Mouse (Mus musculus) lung, embryonic 15.5 days (tissue): ENCODE data around the gene Nin. TPM values are rescaled to one million over a fixed set of nuclear protein-coding genes. Genes with fewer than 3 reads are reported as not detected.

ENCODE experiments used
- ATAC-seq: fragments of 200-750 bp; cut with Nextera tagmentation; 2 replicates; pipeline ENCODE4 v1.8.0; 2017; ENCODE audit warnings: moderate number of reproducible peaks, borderline replicate concordance; ENCODE audit not compliant: low FRiP score, low TSS enrichment; ENCODE audit errors: extremely low read depth
- H3K27ac ChIP-seq: fragments of 300-500 bp; sonication (generic); 2 replicates; pipeline ENCODE4 v1.5.1; 2015; ENCODE audit warnings: moderate library complexity, mild to moderate bottlenecking, inconsistent platforms
- H3K27me3 ChIP-seq: fragments of 300-500 bp; sonication (generic); 2 replicates; pipeline ENCODE4 v1.6.1; 2015; ENCODE audit warnings: inconsistent platforms
- H3K36me3 ChIP-seq: fragments of 300-500 bp; sonication (generic); 2 replicates; pipeline ENCODE4 v1.6.1; 2015; ENCODE audit warnings: inconsistent platforms
- H3K4me1 ChIP-seq: fragments of 300-500 bp; sonication (generic); 2 replicates; pipeline ENCODE4 v1.6.1; 2015; ENCODE audit warnings: inconsistent platforms
- H3K4me2 ChIP-seq: fragments of 300-500 bp; sonication (generic); 2 replicates; pipeline ENCODE4 v1.6.1; 2015; ENCODE audit warnings: inconsistent platforms, mild to moderate bottlenecking, moderate library complexity
- H3K4me3 ChIP-seq: fragments of 300-500 bp; sonication (generic); 2 replicates; pipeline ENCODE4 v1.5.1; 2015; ENCODE audit warnings: mild to moderate bottlenecking, inconsistent platforms
- H3K9ac ChIP-seq: fragments of 300-500 bp; sonication (generic); 2 replicates; pipeline ENCODE4 v1.6.1; 2015; ENCODE audit warnings: inconsistent platforms
- H3K9me3 ChIP-seq: fragments of 300-500 bp; sonication (generic); 2 replicates; pipeline ENCODE4 v1.6.1; 2016; ENCODE audit warnings: inconsistent platforms
- WGBS: fragments of 180-500 bp; shearing (Covaris S2); methylation state at CpG from one replicate; pipeline ENCODE4 v1.1.7; 2015; 5-methylcytosine and 5-hydroxymethylcytosine counted together
- polyA plus RNA-seq: library from polyadenylated mRNA; unstranded; fragments of >200 nt; fragmentation: Nextera tagmentation; extraction: Ambion mirVana; gene quantifications from 2 replicates; pipeline ENCODE4 v1.2.1, GENCODE M21; 2015

The Nin gene
- polyA plus RNA-seq, 1 experiment from 2014 or later: 14.6 TPM

DNA sequence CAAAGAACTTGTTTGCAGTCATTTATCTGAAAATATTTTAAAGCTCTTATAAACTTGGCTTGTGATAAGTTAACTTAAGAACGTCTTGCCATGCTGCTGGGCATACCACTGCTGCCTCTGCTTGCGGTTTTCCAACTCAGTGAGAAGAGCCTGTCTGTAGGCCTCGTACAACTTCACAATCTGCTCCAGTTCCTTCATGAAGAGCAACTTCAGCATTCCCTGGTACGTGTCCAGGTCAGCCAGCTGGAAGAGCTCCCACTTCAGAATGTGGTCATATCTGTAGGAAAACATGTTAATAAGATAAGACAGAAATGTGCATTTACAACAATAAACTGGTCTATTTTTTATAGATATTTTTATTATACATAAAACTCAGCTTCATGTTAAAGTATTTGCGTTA lies 147.4 kb downstream of the Nin start:
- Histone ChIP-seq H3K9ac (no peak overlapping the region), H3K27me3 (no peaks in the 10 kb centered on the region), H3K36me3 (peaks cover 74% of the 10 kb centered on the region), H3K9me3 (no peaks in the 10 kb centered on the region), H3K4me3 (no peak overlapping the region), H3K4me2 (no peak overlapping the region), H3K27ac (no peak overlapping the region), H3K4me1 (no peaks in the 10 kb centered on the region)
- 57% methylated on average over 5 of the region's 5 CpGs for WGBS
- ATAC-seq: no peak

DNA sequence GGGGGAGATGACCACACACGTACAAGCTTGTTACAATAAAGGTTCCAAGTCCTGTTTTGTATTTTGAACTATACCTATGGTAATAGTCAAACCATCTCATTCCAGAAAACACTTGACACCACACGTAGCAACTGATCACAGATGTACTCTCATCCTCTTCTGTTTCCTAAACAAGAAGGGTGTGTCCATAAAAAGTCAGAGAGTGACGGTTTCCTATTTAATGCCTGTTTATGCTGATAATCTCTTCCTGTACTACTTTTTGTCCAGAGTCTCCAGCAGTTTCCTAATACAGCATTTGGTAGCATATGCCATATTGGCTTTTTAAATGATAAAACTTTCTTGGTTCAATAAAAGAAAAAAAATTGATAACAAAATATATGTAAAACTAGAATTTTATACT lies 147.9 kb downstream of the Nin start:
- whole genome bisulfite sequencing: 71% methylated on average over 3 of the region's 3 CpGs
- H3K36me3 ChIP-seq: peaks cover 70% of the 10 kb centered on the region
- ATAC-seq: no peak
- H3K27me3 ChIP-seq: no peaks in the 10 kb centered on the region
- no peaks in the 10 kb centered on the region for H3K4me1 ChIP-seq
- no peaks in the 10 kb centered on the region for H3K9me3 ChIP-seq
- H3K4me2 ChIP-seq: no peak overlapping the region
- no peak overlapping the region for H3K4me3 ChIP-seq
- H3K9ac ChIP-seq: no peak overlapping the region
- H3K27ac ChIP-seq: no peak overlapping the region

DNA sequence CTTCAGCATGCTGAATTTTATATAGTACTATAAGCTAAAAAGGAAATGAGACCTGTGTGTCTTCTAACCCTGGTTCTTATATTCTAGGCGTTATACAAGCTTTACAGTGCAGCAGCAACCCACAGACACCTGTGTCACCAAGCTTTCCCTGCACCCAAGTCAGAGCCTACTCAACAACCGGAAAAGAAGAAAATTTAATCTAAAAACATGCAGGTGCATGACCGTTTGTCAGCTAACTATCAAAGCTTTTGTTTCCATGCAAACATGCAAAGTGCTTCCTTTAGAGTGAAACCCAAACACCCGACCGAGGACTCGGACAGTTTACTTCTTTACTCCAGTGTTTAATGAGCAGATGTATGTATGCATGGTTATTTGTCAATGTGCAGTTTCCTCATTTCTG lies 150.4 kb downstream of the Nin start:
- H3K4me2 ChIP-seq: no peak overlapping the region
- H3K27ac ChIP-seq: no peak overlapping the region
- H3K9me3 ChIP-seq: no peaks in the 10 kb centered on the region
- H3K4me1 ChIP-seq: no peaks in the 10 kb centered on the region
- peaks cover 64% of the 10 kb centered on the region for H3K36me3 ChIP-seq
- 82% methylated on average over 6 of the region's 6 CpGs for WGBS
- ATAC-seq: no peak
- no peak overlapping the region for H3K4me3 ChIP-seq
- no peak overlapping the region for H3K9ac ChIP-seq
- no peaks in the 10 kb centered on the region for H3K27me3 ChIP-seq

- no peak overlapping the region for H3K9ac ChIP-seq
- peaks cover 58% of the 10 kb centered on the region for H3K36me3 ChIP-seq
- H3K9me3 ChIP-seq: no peaks in the 10 kb centered on the region
- H3K27ac ChIP-seq: no peak overlapping the region
- no peak overlapping the region for H3K4me2 ChIP-seq
- ATAC-seq: 0 out of 2 replicates have a peak, but pooled peaks have one; percentile 31
- H3K27me3 ChIP-seq: no peaks in the 10 kb centered on the region
- 57% methylated on average over 4 of the region's 4 CpGs for WGBS
- no peaks in the 10 kb centered on the region for H3K4me1 ChIP-seq
- no peak overlapping the region for H3K4me3 ChIP-seq
Observed at GRCm38 (mm10) chr12:69962468-69962867, 151.0 kb downstream of the Nin start.

Other genes with a start within 250 kb of the Nin start
- gene Atl1, start 221.1 kb downstream of the Nin start, polyA plus RNA-seq: 3.0 and 3.3 TPM in 2 replicates
- 34.2 and 35.6 TPM in 2 replicates for gene Map4k5, start 220.5 kb downstream of the Nin start, polyA plus RNA-seq
- gene Sav1, start 126.7 kb downstream of the Nin start, polyA plus RNA-seq: 8.9 and 9.0 TPM in 2 replicates
- gene Abhd12b, start 40.4 kb upstream of the Nin start, polyA plus RNA-seq: 0.11 TPM in 1 of 2 replicates, not detected in the other
- 58.7 and 65.4 TPM in 2 replicates for gene Pygl, start 117.8 kb upstream of the Nin start, polyA plus RNA-seq
- gene Trim9, start 233.9 kb upstream of the Nin start, polyA plus RNA-seq: 0.63 and 0.89 TPM in 2 replicates